Mouse (Mus musculus) yolk sac, embryonic 10.5 days (tissue): ENCODE results near the gene Tex21.
"Not testable (repeated sequence)": the region's sequence is repeated elsewhere in the genome, so short reads cannot be mapped to it uniquely, and the experiment has no call there.

Experiments used
- DNase-seq: peaks from one replicate; pipeline ENCODE4 v3.0.0-alpha.2; 2017; ENCODE audit warnings: low spot score

The Tex21 gene

DNA sequence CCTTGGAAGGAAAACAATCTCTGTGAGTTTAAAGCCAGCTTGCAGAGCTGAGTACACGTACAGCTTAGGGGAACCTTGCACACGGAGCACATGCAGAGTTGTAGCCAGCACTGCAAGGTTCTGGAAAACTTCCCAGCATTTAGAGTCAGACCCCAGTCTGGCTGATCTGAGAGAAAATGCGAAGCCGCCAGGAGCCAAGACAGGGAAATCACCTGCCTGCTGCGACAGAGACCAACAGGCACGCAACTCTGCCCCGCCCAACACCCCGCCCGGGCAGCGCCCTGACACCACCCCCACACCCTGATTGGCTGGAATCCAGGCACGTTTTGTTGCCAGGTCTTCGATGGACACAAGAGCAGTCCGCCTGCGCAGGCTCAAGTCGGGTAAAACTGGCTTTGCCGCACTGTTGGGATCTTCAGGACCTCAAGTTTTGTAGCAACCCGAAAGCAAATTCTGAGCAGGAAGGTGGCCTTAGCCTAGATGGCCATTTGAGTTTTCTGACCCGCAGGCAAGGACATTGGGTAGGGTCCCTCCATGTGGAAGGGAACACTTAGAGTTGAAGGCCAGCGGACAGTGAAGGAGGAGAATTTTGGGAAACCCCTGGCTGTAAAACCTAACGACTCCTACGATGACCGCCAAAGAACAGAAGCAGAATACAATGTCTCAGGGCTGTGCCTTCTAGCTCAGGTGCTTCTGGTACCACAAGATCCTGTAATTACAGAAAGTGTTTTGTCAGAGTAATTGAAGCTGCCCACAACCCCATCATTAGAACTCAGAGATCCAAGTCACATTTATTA is 50.4 kb downstream of the Tex21 start:
- DNase-seq = peak; percentile 88

GRCm38 (mm10) chr12:76194526-76194925 is 52.0 kb downstream of the Tex21 start:
- DNase-seq = no peak

- no peak for DNase-seq
These were observed 55.6 kb downstream of the Tex21 start for GRCm38 (mm10) chr12:76190940-76191339.

- no peak for DNase-seq
These were observed 58.7 kb downstream of the Tex21 start for GRCm38 (mm10) chr12:76187849-76188248.

DNA sequence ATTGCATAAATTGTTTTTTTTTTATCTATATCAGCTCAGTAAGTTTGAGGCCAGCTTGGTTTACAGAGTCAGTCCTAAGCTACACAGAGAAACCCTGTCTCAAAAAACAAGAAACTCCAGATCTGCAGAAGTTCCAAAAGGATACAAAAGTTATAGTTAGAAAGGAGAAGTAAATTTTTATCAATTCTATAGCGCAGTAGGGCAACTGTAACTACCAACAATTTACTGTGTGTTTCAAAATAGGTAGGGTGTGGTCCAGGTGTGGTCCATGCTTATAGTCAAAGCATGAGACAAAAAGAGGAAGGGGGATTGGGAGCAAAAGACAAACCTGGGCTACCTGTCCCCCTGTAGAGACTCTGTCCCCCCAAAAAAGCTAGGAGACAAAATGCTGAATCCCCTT is 60.1 kb downstream of the Tex21 start:
- DNase-seq = no peak

DNA sequence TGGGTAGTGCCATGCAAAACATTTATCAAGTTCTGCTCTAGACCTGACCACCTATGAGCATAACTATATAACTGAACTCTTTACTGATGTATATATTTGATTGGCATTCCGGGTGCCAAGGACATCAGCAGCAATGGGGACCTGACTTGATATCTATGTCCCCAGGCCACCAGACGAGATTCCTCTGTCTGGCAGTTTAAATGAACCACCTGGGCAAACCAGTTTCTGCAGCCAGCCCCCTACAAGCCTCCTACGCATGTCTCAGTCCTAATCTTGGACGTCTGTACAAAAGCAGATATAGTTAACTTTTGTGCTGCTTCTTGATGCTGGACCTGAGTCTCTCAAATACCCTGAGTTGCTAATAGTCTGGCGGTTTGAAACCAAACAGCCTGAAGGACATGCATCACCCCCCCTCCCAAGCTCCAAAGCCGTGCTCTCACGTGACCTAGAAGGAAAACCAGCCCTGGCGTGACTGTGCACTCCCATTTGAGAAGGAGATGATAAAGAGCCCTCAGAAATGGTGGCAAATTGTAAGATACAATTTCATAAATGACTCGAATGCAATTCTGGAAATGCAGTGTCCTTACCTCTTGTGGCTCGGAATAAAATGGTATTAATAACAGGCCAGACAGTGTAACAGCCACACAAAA is 61.3 kb downstream of the Tex21 start:
- DNase-seq = no peak

GRCm38 (mm10) chr12:76184271-76184670 is 62.3 kb downstream of the Tex21 start:
- no peak for DNase-seq

GRCm38 (mm10) chr12:76182831-76183230 is 63.7 kb downstream of the Tex21 start:
- no peak for DNase-seq

DNA sequence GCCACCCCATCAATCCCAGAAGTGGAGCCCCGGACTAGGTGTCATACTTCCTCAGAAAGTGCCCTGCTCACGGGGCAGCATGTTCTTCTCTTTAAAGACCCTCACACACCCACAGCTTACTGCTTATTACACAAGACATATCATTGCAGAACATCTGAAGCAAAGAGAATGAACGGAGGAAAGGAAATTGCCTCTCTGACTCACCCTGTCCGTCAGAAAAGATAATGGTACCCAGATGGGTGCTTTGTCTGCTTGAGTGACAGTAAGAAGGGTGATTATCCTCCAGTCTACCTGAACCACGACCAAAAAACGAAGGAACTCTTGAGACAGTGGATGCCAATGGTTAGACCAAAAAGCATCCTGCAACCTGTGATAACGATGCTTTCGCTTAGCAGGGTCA is 65.1 kb downstream of the Tex21 start:
- no peak for DNase-seq

- no peak for DNase-seq
These were observed 66.1 kb downstream of the Tex21 start for GRCm38 (mm10) chr12:76180442-76180841.

GRCm38 (mm10) chr12:76179527-76179926 is 67.0 kb downstream of the Tex21 start:
- DNase-seq = no peak

- no peak for DNase-seq
These were observed 67.5 kb downstream of the Tex21 start for GRCm38 (mm10) chr12:76179051-76179450.

GRCm38 (mm10) chr12:76177864-76178518 is 68.6 kb downstream of the Tex21 start:
- peak; percentile 58 for DNase-seq

DNA sequence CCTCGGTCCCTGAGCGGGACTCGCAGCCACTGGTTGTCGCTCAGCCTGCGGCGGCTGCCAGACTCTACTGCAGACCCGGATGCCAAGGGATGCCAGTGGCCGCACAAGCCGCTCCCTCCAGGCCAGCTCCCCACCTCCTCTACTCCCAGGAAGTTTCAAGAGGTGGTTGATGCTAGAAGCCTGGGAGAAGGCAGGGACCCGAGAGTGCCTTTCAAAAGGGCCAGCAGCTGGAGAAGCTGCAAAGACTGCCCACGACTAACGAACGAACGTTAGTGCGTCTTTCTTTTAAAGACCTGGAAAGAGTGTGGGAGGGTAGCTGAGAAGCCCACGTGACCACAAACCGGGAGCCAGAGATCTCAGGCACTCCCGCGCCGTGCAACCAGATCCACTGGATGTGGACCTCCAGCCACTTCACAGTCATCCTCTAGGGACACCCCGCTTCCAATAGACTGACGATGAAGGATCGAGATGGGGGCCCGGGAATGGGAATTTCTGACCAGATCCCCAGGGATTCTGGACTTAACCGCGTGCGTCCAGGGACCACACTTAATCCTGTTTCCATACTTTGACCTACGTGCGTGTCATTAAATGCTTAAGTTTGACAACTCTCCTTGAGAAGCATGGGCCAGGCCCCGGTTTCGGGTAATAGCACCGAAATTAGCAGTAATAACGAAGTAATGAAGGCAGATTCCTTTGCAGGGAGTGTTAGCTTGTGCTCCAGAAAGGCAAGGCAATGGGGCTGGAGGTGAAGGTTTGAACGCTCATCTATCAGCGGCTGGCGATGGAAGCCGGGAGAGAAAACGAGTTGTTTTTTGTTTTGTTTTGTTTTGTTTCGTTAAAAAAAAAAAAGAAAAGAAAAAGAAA is 69.3 kb downstream of the Tex21 start, which contains the start of gene Esr2:
Esr2 (minus strand) TSS at position 260 of the 864 bp plus-strand sequence.
- DNase-seq = no peak

- DNase-seq = no peak
These were observed 80.9 kb downstream of the Tex21 start for GRCm38 (mm10) chr12:76165641-76166040.

GRCm38 (mm10) chr12:76152389-76152788 is 94.2 kb downstream of the Tex21 start:
- not testable (repeated sequence) for DNase-seq
